Mouse (Mus musculus) spleen, adult 2 months (tissue): ENCODE results near the gene S100a9. TPM values are rescaled to one million over a fixed set of nuclear protein-coding genes. Genes with fewer than 3 reads are reported as not detected.

Experiments
- DNase-seq, 2 experiments: peaks; one replicate each; pipeline versions ENCODE4 v3.0.0 to v3.0.0-alpha.2; 2012 to 2021; ENCODE audit warnings: low spot score in 2 of 2, low read depth in 1 of 2
- H3K27ac ChIP-seq: fragments of 200-500 bp; 2 replicates; pipeline ENCODE4 v1.5.1; 2012; ENCODE audit warnings: low read length, inconsistent platforms; ENCODE audit not compliant: insufficient read depth
- H3K27me3 ChIP-seq: fragments of 200-500 bp; 2 replicates; pipeline ENCODE4 v1.6.1; 2012; ENCODE audit warnings: mild to moderate bottlenecking, moderate library complexity, low read length, inconsistent platforms; ENCODE audit not compliant: control insufficient read depth, insufficient read depth
- H3K36me3 ChIP-seq: fragments of 200-500 bp; 2 replicates; pipeline ENCODE4 v1.6.1; 2012; ENCODE audit warnings: mild to moderate bottlenecking, low read length, inconsistent platforms; ENCODE audit not compliant: control insufficient read depth, insufficient read depth
- H3K4me1 ChIP-seq: fragments of 200-500 bp; 2 replicates; pipeline ENCODE4 v1.6.1; 2011; ENCODE audit warnings: inconsistent platforms; ENCODE audit not compliant: control insufficient read depth, insufficient read depth, insufficient read length
- H3K4me3 ChIP-seq: fragments of 200-500 bp; 2 replicates; pipeline ENCODE4 v1.5.1; 2011; ENCODE audit warnings: mild to moderate bottlenecking, inconsistent platforms; ENCODE audit not compliant: insufficient read depth, insufficient read length; ENCODE audit errors: extremely low read depth
- CTCF ChIP-seq: fragments of 200-500 bp; IDR thresholded peaks from 2 replicates; pipeline ENCODE4 v1.5.1; 2011; ENCODE audit warnings: mild to moderate bottlenecking, inconsistent platforms; ENCODE audit not compliant: insufficient read depth, insufficient read length, insufficient replicate concordance; ENCODE audit errors: extremely low read depth
- POLR2A ChIP-seq: fragments of 200-500 bp; IDR thresholded peaks from 2 replicates; pipeline ENCODE4 v1.6.1; 2011; ENCODE audit warnings: low read depth, low read length, inconsistent platforms
- WGBS: fragments of 180-500 bp; shearing (Covaris S2); methylation state at CpG from one replicate; pipeline ENCODE4 v1.1.7; 2018; 5-methylcytosine and 5-hydroxymethylcytosine counted together
- polyA plus RNA-seq: library from polyadenylated mRNA; depleted of rRNA; stranded (reverse); fragments of >200 nt; gene quantifications from 2 replicates; pipeline ENCODE4 v1.2.3, GENCODE M21; 2012; rRNA removed

The S100a9 gene
- 54.1 and 64.8 TPM in 2 replicates for polyA plus RNA-seq

- no peaks in the 10 kb centered on the region for H3K4me1 ChIP-seq
- no peaks in the 10 kb centered on the region for H3K36me3 ChIP-seq
- TF ChIP-seq POLR2A (no peak), CTCF (no peak)
- H3K27ac ChIP-seq = no peak within 1 kb of the TSS
- H3K4me3 ChIP-seq = no peak within 1 kb of the TSS
- H3K27me3 ChIP-seq = no peaks in the 10 kb centered on the region; the same call in 1 of the 2 replicates
- no peak for DNase-seq
- WGBS = 64% methylated on average over 3 of the region's 3 CpGs
Measured at GRCm38 (mm10) chr3:90695613-90696012, at the start of gene S100a9. Gene S100a9, minus strand, starts transcription at chr3:90695721.

GRCm38 (mm10) chr3:90726606-90727005 is 31.1 kb upstream of the S100a9 start, which contains the start of gene Pglyrp4:
Gene Pglyrp4, plus strand, starts transcription at chr3:90726906.
- no peaks in the 10 kb centered on the region for H3K36me3 ChIP-seq
- no peak for DNase-seq
- H3K4me3 ChIP-seq = no peak within 1 kb of the TSS
- H3K4me1 ChIP-seq = no peaks in the 10 kb centered on the region
- no peak within 1 kb of the TSS for H3K27ac ChIP-seq
- WGBS = 94% methylated on average over 3 of the region's 3 CpGs
- no peaks in the 10 kb centered on the region for H3K27me3 ChIP-seq
- TF ChIP-seq CTCF (no peak), POLR2A (no peak)

DNA sequence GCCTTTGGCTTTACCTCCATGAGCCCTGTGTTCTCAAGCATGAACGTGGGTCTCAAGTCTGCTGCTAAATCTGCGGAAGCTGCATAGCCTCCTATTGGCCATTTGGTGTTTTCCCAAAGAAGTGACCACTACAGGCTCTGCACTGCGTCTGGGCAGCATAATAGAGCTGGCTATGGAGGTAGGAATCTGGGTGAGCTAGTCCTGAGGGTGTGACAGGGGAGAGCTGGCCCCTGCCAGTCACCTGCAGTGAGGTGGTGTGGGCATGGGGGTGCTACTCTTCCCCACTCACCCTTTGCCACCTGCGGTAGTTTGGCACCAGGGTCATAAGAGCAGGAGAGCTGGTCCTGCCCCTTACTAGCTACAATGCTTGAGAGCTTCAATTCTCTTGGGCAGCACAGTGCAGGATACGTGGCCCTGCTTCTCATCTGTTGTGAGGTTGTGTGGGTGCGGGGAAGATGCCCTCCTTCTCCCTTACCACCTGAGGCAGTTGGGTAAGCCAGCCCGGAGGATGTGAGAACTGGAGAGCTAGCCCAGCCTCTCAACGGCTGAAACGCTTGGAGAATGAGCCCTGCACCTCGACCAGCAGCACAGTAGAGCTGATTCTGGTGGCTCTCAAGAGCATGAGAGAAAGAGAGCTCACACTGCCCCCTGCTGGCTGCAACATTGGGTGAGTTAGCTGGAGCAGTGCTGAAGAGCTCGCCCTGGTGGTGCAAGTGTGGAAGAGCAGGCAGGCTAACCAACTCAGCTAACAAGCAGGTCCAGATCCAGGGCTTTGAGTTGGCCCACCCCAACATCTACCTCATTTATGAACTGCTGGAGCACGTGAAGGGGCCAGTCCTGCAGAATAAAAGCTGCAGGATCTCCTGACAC is 14.3 kb upstream of the S100a9 start:
- DNase-seq = peak; percentile 60 to 67
- 43% methylated on average over 12 of the region's 12 CpGs for WGBS

DNA sequence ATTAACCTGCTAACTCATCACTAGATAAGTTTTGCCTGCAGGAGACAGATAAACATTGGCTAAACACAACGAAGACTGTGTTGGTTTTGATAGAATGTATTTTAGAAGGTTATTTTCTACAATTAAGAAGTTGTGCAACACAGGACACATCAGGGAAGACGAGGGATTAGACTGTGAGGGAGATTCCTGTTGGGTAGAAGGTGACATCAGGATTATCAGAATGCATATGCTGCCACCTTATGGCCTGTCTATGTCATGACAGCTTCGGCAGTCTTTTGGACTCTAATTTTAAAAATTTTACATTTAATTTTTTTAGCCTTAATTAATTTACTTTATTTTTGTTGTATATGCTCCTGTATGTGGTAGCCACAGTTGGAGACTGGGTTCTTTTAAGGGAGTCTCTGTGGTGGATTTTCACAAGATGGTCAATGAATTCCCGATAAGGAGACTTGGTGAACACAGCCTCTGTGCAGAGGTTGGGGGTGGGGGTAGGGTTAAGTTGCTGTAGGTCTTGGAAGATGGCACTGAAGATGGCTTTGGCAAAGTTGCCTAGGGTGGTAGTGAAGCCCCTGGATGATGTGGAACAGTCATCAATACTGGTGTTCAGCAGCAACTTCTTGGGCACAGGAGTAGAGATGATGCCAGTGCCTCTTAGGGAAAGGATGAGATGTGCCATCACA is 13.1 kb upstream of the S100a9 start:
- H3K27ac ChIP-seq = no peak overlapping the region
- 14% methylated on average over 4 of the region's 4 CpGs for WGBS
- no peak for DNase-seq
- H3K4me1 ChIP-seq = no peaks in the 10 kb centered on the region
- no peak overlapping the region for H3K4me3 ChIP-seq
- H3K36me3 ChIP-seq = no peaks in the 10 kb centered on the region
- no peaks in the 10 kb centered on the region for H3K27me3 ChIP-seq
- no peak for TF ChIP-seq POLR2A
- peak; percentile 14; the same call in 1 of the 2 replicates for TF ChIP-seq CTCF

More for the DNA sequence above, 14.3 kb upstream of the S100a9 start:
- Histone ChIP-seq H3K27ac (no peak overlapping the region), H3K4me3 (no peak overlapping the region), H3K36me3 (no peaks in the 10 kb centered on the region), H3K27me3 (no peaks in the 10 kb centered on the region), H3K4me1 (no peaks in the 10 kb centered on the region)
- TF ChIP-seq CTCF = peak; percentile 95
- no peak for TF ChIP-seq POLR2A

DNA sequence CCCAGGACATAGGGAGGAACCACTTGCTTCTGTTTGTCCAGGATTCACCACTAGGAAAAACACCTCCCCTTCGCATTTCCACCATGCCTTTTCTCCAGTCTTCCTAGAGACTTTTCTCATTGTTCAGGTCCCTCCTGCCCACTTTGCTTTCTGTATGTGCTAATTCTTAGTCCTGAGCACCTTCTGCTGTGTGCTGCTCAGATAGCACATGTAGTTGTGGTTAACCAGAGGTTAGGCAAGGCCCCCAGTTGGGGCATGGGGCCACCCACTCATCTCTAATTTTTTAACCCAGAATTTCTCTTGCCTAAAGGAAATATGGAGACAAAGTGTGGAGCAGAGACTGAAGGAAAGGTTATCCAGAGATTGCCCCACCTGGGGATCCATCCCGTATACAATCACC is 6.7 kb upstream of the S100a9 start:
- TF ChIP-seq CTCF (no peak), POLR2A (no peak)
- no peak for DNase-seq
- H3K4me1 ChIP-seq = no peaks in the 10 kb centered on the region
- WGBS = 98% methylated on average over 2 of the region's 2 CpGs
- H3K4me3 ChIP-seq = no peak overlapping the region
- H3K27ac ChIP-seq = no peak overlapping the region
- no peaks in the 10 kb centered on the region for H3K36me3 ChIP-seq
- no peaks in the 10 kb centered on the region; the same call in 1 of the 2 replicates for H3K27me3 ChIP-seq

DNA sequence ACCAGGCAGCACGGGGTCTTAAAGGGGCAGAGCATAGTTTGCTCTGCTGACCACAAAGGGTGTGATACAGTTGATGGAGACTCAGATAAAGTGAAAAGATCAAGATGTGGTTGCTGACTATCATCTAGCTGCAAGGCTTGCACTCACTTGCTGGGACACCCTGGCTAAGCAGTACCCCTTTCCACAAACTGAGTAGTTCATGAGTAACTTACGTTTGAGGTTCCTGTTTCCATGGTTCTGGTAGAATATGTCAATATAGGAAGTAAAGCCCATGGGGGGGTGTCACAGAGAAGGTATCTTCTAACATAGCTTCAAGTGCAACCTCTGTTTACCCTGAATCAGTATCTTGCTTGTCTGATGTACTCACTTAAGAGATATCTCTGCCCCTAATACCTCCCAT is 2.0 kb downstream of the S100a9 start:
- no peaks in the 10 kb centered on the region for H3K36me3 ChIP-seq
- no peaks in the 10 kb centered on the region for H3K27me3 ChIP-seq
- H3K27ac ChIP-seq = no peak overlapping the region
- H3K4me1 ChIP-seq = no peaks in the 10 kb centered on the region
- DNase-seq = no peak
- TF ChIP-seq CTCF (no peak), POLR2A (no peak)
- WGBS = 48% methylated on average over 2 of the region's 2 CpGs
- H3K4me3 ChIP-seq = no peak overlapping the region

DNA sequence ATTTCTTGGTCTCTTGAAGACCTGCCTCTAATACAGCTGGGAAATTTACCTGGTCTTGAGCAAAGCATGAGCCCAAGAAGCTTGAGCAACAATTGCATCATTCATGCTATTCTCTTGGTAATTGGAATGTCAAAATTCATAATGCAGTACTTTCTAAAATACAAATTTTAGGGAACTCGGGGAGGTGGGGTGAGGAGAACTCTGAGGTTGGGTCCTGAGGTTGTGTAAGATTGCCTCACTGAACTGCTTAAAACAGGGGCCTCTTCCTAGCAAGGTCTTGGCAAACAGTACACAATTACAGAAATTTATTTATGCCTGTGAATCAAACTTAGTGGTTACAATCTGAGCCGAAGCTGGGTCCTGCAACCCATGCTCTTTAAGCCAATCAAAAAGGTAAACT is 8.7 kb downstream of the S100a9 start:
- no peaks in the 10 kb centered on the region for H3K36me3 ChIP-seq
- WGBS = 64% methylated on average over 2 of the region's 2 CpGs

More for the DNA sequence above, 8.7 kb downstream of the S100a9 start:
- Histone ChIP-seq H3K4me3 (no peak overlapping the region), H3K27me3 (no peaks in the 10 kb centered on the region; the same call in 1 of the 2 replicates), H3K4me1 (no peaks in the 10 kb centered on the region), H3K27ac (no peak overlapping the region)
- DNase-seq = no peak
- TF ChIP-seq CTCF = no peak
- TF ChIP-seq POLR2A = no peak
